Mouse (Mus musculus) neural tube, embryonic 14.5 days (tissue): ENCODE measurements around the gene Dmc1. TPM values are rescaled to one million over a fixed set of nuclear protein-coding genes. Genes with fewer than 3 reads are reported as not detected.
A peak's percentile ranks its signal among the peaks of the same experiment; 100 is the strongest.

Experiments used
- ATAC-seq: fragments of 200-750 bp; cut with Nextera tagmentation; 2 replicates; pipeline ENCODE4 v1.8.0; 2017; ENCODE audit warnings: low read depth, mild to moderate bottlenecking, moderate TSS enrichment, moderate library complexity
- H3K27ac ChIP-seq: fragments of 300-500 bp; sonication (generic); 2 replicates; pipeline ENCODE4 v1.5.1; 2014; ENCODE audit warnings: low read depth, mild to moderate bottlenecking, control low read depth, low read length, moderate library complexity, mixed read lengths
- H3K27me3 ChIP-seq: fragments of 300-500 bp; sonication (generic); 2 replicates; pipeline ENCODE4 v1.6.1; 2014; ENCODE audit warnings: low read length; ENCODE audit not compliant: control insufficient read depth, insufficient read depth
- H3K36me3 ChIP-seq: fragments of 300-500 bp; sonication (generic); 2 replicates; pipeline ENCODE4 v1.6.1; 2014; ENCODE audit warnings: low read length, mixed read lengths; ENCODE audit not compliant: control insufficient read depth, insufficient read depth
- H3K4me1 ChIP-seq: fragments of 300-500 bp; sonication (generic); 2 replicates; pipeline ENCODE4 v1.6.1; 2014; ENCODE audit warnings: low read length; ENCODE audit not compliant: control insufficient read depth, insufficient read depth
- H3K4me2 ChIP-seq: fragments of 300-500 bp; sonication (generic); 2 replicates; pipeline ENCODE4 v1.6.1; 2014; ENCODE audit warnings: mild to moderate bottlenecking, low read depth, low read length, control low read depth
- H3K4me3 ChIP-seq: fragments of 300-500 bp; sonication (generic); 2 replicates; pipeline ENCODE4 v1.5.1; 2014; ENCODE audit warnings: low read depth, low read length, control low read depth, mixed read lengths
- H3K9ac ChIP-seq: fragments of 300-500 bp; sonication (generic); replicated peaks from 2 replicates; pipeline ENCODE4 v1.6.1; 2014; ENCODE audit warnings: low read depth, mild to moderate bottlenecking, control low read depth, low read length, mixed read lengths
- H3K9me3 ChIP-seq: fragments of 300-500 bp; sonication (generic); 2 replicates; pipeline ENCODE4 v1.6.1; 2016; ENCODE audit warnings: low read length; ENCODE audit not compliant: control insufficient read depth
- WGBS: fragments of 180-500 bp; shearing (Covaris S2); extraction: QIAGEN DNeasy Blood & Tissue Kit; methylation state at CpG from one replicate; pipeline ENCODE4 v1.1.7; 2014; 5-methylcytosine and 5-hydroxymethylcytosine counted together
- polyA plus RNA-seq: library from polyadenylated mRNA; unstranded; fragments of >200 nt; fragmentation: Nextera tagmentation; extraction: Ambion mirVana; gene quantifications from 2 replicates; pipeline ENCODE4 v1.2.1, GENCODE M21; 2014

Dmc1 gene
- 0.88 and 1.5 TPM in 2 replicates for polyA plus RNA-seq

DNA sequence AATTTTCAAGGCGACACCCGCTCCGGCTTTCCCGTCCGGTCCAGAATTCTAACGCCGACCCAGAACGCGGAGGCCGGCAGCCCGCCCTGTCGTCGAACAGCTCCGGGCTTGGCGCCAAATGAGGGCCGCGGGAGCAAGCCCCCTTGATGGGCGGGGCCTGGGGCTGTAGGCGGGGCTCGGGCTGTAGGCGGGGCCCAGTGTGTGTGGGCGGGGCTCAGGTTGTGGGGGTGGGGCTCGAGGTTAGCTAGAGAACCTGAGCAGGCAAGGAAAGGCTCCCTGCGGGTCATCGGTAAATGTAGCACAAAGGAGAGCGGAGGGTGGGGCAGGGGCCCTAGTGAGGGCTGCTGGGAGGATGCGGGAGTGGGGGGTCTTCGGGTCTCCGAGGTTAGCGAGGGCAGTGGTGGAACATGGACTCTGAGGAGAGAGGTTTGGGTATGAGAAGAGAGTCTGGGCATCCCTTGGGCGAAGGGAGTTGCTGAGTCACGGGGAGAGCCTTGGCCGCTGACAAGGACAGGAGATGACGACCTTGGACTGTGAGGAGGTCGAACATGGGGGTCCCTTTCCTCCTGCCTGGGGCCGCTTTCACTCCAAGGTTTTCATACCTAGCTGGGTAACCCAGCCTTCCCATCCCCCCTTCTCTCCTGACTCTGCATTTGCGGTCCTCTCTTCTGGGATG, at the start of gene Dmc1:
Gene Dmc1 (minus strand): TSS at position 120 of the 676 bp plus-strand sequence.
- Histone ChIP-seq H3K4me3 (peak within 1 kb of the TSS; percentile 9; the same call in 1 of the 2 replicates), H3K9me3 (no peaks in the 10 kb centered on the region), H3K4me1 (no peaks in the 10 kb centered on the region), H3K36me3 (no peaks in the 10 kb centered on the region), H3K4me2 (peak within 1 kb of the TSS; percentile 21), H3K9ac (no peak within 1 kb of the TSS), H3K27ac (no peak within 1 kb of the TSS), H3K27me3 (no peaks in the 10 kb centered on the region)
- 10% methylated on average over 37 of the region's 37 CpGs for WGBS
- ATAC-seq = no peak

DNA sequence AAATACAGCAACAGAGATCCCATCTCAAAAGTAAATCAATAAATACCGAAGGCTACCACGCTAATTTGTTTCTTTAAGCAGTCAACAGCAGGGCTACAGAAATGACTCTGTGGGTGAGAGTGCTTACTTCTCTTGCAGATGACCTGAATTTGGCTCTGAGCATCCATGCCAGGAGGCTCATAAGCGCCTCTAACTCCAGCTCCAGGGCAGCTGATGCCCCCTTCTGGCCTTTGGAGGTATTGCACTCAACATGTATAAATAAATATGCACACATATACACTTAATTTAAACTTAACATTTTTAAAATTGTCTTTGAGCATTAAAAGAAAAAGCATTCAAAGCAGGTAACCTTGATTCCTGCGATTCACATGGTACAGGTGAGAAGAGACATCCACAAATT, 46.6 kb upstream of the Dmc1 start:
- WGBS = 78% methylated on average over 4 of the region's 4 CpGs
- H3K9ac ChIP-seq = no peak overlapping the region
- H3K4me2 ChIP-seq = no peak overlapping the region
- H3K4me1 ChIP-seq = no peaks in the 10 kb centered on the region
- no peaks in the 10 kb centered on the region for H3K27me3 ChIP-seq
- no peaks in the 10 kb centered on the region for H3K9me3 ChIP-seq
- H3K27ac ChIP-seq = no peak overlapping the region
- no peak for ATAC-seq
- H3K36me3 ChIP-seq = peaks cover 11% of the 10 kb centered on the region
- H3K4me3 ChIP-seq = no peak overlapping the region

DNA sequence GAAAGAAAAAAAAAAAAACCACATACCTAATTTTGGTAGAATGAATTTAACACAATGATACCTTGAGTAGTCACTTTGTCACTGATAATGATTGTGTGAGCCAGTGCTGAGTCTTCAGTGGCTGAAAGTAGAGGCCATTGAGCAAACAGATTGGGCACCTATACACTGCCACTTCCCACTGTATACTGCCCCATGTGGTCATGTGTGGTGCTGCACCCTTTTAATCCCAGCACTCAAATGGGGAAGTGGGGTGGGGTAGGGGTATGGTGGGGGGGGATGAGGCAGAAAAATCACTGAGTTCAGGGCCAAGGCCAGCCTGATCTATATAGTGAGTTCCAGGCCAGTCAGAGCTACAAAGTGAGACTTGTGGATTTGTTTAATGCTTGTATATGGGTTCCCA, 45.7 kb upstream of the Dmc1 start:
- no peak overlapping the region for H3K9ac ChIP-seq
- H3K4me3 ChIP-seq = no peak overlapping the region
- H3K4me2 ChIP-seq = no peak overlapping the region
- H3K36me3 ChIP-seq = peaks cover 11% of the 10 kb centered on the region
- no peak overlapping the region for H3K27ac ChIP-seq
- no peaks in the 10 kb centered on the region for H3K4me1 ChIP-seq
- H3K9me3 ChIP-seq = no peaks in the 10 kb centered on the region
- no peak for ATAC-seq
- H3K27me3 ChIP-seq = no peaks in the 10 kb centered on the region

DNA sequence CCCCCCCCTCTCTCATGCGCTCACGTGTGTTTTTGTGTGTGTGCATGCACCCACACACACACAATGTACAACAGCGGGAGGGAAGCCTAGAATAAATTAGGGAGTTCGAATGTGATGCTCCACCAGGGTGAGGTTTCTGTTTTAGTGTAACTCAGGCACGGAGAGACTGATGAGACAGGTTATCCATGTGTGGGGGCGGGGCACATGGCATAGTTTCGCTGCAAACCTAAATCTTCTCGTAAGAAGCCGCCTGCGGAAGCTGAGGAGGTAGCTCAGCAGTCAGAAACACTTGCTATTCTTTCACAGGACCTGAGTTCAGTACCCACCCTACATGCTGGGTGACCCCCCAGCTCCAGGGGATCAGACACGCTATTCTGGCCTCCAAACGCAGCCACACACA, 43.2 kb upstream of the Dmc1 start:
- no peaks in the 10 kb centered on the region for H3K4me1 ChIP-seq
- no peaks in the 10 kb centered on the region for H3K9me3 ChIP-seq
- no peak overlapping the region for H3K27ac ChIP-seq
- no peak overlapping the region for H3K9ac ChIP-seq
- no peak overlapping the region for H3K4me2 ChIP-seq
- H3K4me3 ChIP-seq = no peak overlapping the region
- no peaks in the 10 kb centered on the region for H3K27me3 ChIP-seq
- ATAC-seq = no peak
- 94% methylated on average over 12 of the region's 12 CpGs for WGBS
- H3K36me3 ChIP-seq = peaks cover 15% of the 10 kb centered on the region

DNA sequence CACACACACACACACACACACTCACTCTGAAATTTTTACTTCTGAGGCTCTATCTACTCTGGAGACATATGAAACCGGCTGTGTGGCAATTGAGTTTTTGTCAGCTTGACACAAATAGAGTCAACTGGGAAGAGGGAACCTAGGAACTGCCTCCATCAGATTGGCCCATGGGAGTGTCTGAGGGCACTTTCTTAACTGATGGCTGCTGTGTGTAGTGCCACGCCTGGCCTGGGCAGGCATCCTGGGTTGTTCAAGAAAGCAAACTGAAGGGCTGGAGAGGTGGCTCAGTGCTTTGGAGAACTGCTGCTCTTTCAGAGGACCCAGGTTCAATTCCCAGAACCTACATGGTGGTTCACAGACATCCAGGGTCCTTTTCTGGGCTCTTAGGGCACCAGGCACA, 40.6 kb upstream of the Dmc1 start:
- H3K9ac ChIP-seq = no peak overlapping the region
- 77% methylated on average over 2 of the region's 2 CpGs for WGBS
- no peaks in the 10 kb centered on the region for H3K27me3 ChIP-seq
- no peak overlapping the region for H3K4me3 ChIP-seq
- peaks cover 20% of the 10 kb centered on the region for H3K36me3 ChIP-seq
- no peak overlapping the region for H3K4me2 ChIP-seq
- no peaks in the 10 kb centered on the region for H3K9me3 ChIP-seq
- ATAC-seq = no peak
- H3K4me1 ChIP-seq = no peaks in the 10 kb centered on the region
- H3K27ac ChIP-seq = no peak overlapping the region

DNA sequence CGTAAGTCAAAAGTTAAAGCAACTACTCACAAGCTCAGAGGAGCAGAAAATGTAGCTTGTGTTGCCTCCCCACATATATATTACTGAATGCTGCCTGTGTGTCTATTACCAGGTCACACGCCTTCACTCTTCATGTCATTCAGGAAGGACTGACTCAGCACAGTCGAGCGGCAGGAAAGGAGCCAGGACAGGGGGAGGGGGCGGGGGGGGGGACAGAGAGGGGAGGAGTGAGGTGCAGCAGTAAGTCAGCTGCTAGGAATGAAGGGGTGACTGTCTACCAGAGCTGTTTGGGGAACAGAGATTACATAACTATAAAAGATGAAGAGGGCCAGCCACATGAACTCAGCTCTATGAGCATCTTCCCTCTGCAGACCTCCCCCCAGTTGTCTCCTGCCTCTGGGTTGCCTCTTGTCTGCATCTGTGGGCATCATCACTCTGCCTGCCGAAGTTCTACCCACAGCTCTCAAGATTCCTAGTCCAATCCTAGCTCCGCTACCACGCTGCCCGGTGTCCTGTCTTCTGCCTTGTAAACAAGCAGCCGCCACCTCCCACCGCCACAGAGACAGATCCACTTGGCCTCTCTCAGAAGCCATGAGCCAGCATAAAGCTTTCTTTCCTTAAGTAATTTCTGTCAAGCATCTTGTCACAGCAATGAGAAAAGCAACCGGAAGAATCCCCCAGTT, 36.4 kb upstream of the Dmc1 start:
- Histone ChIP-seq H3K27me3 (no peaks in the 10 kb centered on the region), H3K4me3 (no peak overlapping the region), H3K4me2 (no peak overlapping the region), H3K36me3 (peaks cover 28% of the 10 kb centered on the region), H3K9ac (no peak overlapping the region), H3K27ac (no peak overlapping the region), H3K4me1 (no peaks in the 10 kb centered on the region), H3K9me3 (no peaks in the 10 kb centered on the region)
- 83% methylated on average over 12 of the region's 12 CpGs for WGBS
- ATAC-seq = no peak

DNA sequence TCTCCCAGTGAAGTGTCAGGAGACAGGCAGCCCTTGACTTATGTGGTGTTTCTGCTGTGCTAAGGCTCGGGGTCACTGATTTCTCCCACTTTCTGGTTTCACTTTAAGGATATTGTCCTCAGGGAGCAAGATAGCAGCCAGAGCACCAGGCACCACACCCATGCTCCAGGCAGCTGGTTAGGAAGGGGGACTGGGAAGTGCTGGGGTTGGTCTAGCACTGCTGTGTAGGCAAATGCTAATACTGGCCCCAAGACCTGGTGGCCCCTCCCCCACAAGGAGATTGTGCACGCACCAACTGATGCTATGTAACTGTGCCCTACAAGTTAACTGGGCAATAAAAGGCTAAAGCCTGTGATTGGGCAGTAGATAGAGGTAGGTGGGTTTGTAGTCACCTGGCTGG, 25.6 kb upstream of the Dmc1 start:
- Histone ChIP-seq H3K9me3 (no peaks in the 10 kb centered on the region), H3K36me3 (peaks cover 39% of the 10 kb centered on the region), H3K27me3 (no peaks in the 10 kb centered on the region), H3K9ac (no peak overlapping the region), H3K4me1 (no peaks in the 10 kb centered on the region), H3K4me2 (no peak overlapping the region), H3K4me3 (no peak overlapping the region), H3K27ac (no peak overlapping the region)
- no peak for ATAC-seq
- WGBS = 70% methylated on average over 2 of the region's 2 CpGs

DNA sequence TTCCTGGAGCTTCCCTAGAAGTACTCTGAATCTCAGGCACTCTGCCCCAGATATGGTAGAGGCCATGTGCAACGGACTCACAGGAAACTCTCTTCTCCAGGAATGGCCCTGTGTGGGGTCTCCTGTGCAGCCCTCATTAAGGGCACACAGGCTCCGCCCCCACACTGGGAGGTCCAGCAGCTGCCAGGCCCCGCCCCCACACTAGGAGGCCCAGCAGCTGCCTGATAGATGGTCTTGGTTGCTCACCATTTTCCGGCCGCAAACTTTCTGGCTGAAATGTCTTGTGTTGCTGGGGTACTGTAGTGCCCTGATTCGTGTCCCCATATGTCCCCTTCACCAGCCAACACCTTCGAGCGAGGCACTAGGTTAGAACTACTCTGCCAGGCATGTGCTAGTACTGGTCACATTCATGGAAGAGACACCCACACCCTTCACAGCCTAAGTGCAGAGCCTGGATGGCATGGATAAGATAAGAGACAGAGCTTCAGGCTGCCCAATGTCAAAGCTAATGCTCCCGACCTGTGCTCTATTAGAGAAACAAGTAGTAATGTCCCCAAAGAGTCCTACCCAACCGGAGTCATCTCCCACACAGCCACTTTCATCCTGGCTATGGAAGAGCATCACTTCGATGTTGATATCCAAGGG, 15.0 kb upstream of the Dmc1 start:
- Histone ChIP-seq H3K36me3 (peaks cover 60% of the 10 kb centered on the region), H3K4me1 (no peaks in the 10 kb centered on the region), H3K27ac (no peak overlapping the region), H3K27me3 (no peaks in the 10 kb centered on the region), H3K4me3 (no peak overlapping the region), H3K9ac (no peak overlapping the region), H3K9me3 (no peaks in the 10 kb centered on the region), H3K4me2 (no peak overlapping the region)
- WGBS = 87% methylated on average over 11 of the region's 11 CpGs
- no peak for ATAC-seq

DNA sequence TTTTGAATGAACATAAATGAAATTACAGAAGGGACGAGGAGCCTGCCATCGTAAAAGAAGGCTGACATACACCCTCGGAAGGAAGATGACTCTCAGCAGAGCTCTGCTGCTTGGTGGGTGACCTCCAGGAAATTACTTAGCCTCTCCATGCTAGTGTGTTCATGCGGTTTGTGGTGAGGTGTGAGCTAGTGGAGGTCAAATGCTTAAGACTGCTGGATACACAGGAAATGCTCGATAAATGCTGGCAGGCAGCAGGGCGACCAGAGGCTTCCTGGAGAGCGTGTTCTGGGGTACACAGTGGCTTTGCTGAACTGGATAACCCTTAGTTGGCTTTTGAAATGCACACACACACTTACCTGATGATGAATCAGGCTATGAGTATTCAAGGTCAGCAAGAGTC, 13.5 kb upstream of the Dmc1 start:
- Histone ChIP-seq H3K27me3 (no peaks in the 10 kb centered on the region), H3K27ac (no peak overlapping the region), H3K4me1 (no peaks in the 10 kb centered on the region), H3K4me2 (no peak overlapping the region), H3K9ac (no peak overlapping the region), H3K36me3 (peaks cover 49% of the 10 kb centered on the region), H3K9me3 (no peaks in the 10 kb centered on the region), H3K4me3 (no peak overlapping the region)
- no peak for ATAC-seq
- WGBS = 79% methylated on average over 7 of the region's 7 CpGs
